Mouse (Mus musculus): ENCODE results near the gene Phf5a. TPM values are rescaled to one million over a fixed set of nuclear protein-coding genes. Genes with fewer than 3 reads are reported as not detected.
A peak's percentile ranks its signal among the peaks of the same experiment; 100 is the strongest.

Phf5a gene
- polyA plus RNA-seq, 1 experiment from 2014 or later = 111 TPM

DNA sequence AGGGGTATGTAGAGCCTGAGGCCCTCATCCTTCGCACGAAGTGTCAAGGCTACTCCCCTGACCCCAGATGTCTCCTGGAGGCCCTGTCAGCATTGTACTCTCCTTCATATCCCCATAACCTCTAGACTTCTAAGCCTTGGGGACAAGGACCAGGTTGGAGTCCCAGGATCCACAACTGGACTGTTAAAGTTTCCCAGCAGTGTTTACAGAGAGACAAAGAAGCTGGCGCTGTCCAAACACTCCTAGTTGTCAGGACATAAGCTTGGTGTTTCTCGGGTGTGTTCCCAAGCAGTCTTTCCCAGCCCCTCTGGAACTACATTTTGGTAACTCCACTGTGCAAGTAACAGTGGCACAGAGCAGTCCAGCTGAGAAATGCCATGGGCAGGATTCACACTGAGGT lies 38.2 kb downstream of the Phf5a start:
- no peaks in the 10 kb centered on the region for H3K9me3 ChIP-seq (replicated peaks)
- H3K4me3 ChIP-seq (replicated peaks) = no peak overlapping the region
- no peak overlapping the region for H3K27ac ChIP-seq (replicated peaks)
- H3K9ac ChIP-seq (replicated peaks) = no peak overlapping the region
- WGBS = 75% methylated on average over 4 of the region's 4 CpGs
- peaks cover 14% of the 10 kb centered on the region for H3K4me1 ChIP-seq
- H3K36me3 ChIP-seq = 0 out of 2 replicates have a peak, but pooled peaks cover 2% of the 10 kb centered on the region
- no peak overlapping the region for H3K4me2 ChIP-seq
- H3K27me3 ChIP-seq (replicated peaks) = peaks cover 17% of the 10 kb centered on the region
- no peak for ATAC-seq (ENCODE audit: low FRiP score)

DNA sequence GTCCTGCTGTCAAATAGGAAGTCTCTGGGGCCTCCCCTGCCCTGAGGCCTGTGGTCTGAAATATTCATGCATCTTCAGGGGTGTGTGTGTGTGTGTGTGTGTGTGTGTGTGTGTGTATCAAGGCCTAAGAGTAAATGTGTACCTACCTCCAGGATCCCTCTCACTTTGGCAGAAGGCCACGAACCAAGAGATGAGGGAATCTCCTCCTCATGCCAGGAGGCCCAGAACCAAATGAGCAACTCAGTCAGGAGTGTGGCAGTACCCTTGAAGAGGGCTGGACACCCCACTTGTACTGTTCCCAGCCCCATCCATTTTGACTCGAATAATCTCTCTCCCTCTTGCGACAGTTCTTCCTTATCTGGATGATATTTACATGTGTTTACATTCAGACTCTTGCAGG lies 39.5 kb downstream of the Phf5a start:
- H3K27me3 ChIP-seq (replicated peaks) = peaks cover 17% of the 10 kb centered on the region
- no peak overlapping the region for H3K4me3 ChIP-seq (replicated peaks)
- no peaks in the 10 kb centered on the region for H3K9me3 ChIP-seq (replicated peaks)
- peaks cover 14% of the 10 kb centered on the region for H3K4me1 ChIP-seq
- H3K27ac ChIP-seq (replicated peaks) = no peak overlapping the region
- ATAC-seq (ENCODE audit: low FRiP score) = no peak
- WGBS = 83% methylated on average over 3 of the region's 3 CpGs
- no peak overlapping the region for H3K4me2 ChIP-seq
- no peak overlapping the region for H3K9ac ChIP-seq (replicated peaks)
- peaks cover 9% of the 10 kb centered on the region for H3K36me3 ChIP-seq

DNA sequence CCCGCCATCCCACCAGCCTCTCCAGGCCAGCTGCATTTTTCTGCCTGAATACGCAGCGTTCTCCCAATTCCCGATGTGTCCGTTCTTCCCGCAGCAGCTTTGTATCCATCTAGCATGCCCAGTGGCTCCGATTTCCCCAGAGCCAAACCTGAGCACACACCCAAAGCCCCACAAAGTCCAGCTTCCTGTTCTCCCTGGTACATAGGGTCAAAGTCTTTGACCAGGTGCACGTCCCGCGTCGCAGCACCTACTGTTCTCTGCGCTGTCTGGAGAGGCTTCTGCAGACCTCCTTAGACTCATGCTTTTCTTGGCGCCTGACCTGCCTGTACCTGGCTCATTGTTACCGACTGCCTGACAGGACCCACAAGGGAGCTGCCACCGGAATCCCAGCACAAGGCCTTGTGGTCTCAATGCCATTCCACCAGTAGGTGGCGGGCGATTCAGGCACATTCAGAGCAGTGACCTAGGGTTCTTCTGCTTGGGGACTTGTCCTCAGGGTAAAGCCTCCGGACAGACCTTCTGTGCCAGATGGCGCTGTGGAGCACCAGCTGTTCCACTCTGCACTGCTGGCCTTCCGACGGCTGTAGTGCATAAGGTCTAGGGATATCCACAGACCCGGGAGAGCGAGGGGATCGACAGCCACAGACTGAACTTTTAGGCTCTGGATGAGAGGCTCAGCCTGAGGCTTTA lies 40.4 kb downstream of the Phf5a start:
- WGBS = 16% methylated on average over 24 of the region's 24 CpGs
- peak overlapping the region; percentile 20 for H3K4me2 ChIP-seq
- H3K9me3 ChIP-seq (replicated peaks) = no peaks in the 10 kb centered on the region
- no peak overlapping the region for H3K9ac ChIP-seq (replicated peaks)
- no peak overlapping the region for H3K4me3 ChIP-seq (replicated peaks)
- H3K27me3 ChIP-seq (replicated peaks) = peaks cover 11% of the 10 kb centered on the region
- peak; percentile 79 for ATAC-seq (ENCODE audit: low FRiP score)
- H3K27ac ChIP-seq (replicated peaks) = no peak overlapping the region
- peaks cover 17% of the 10 kb centered on the region for H3K36me3 ChIP-seq
- peaks cover 10% of the 10 kb centered on the region for H3K4me1 ChIP-seq

DNA sequence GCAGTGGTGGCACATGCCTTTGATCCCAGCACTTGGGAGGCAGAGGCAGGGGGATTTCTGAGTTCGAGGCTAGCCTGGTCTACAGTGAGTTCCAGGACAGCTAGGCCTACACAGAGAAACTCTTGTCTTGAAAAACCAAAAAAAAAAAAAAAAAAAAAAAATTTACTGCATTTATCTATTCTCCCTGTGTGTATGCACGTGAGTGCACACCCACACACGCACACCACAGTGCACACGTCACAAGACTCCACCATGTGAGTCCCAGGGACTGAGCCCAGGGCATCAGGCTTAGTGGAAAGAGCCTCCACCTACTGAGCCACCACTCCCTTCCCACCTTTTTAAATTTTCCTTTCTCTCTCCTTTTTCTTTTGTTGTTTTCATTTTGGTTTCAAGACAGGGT lies 41.2 kb downstream of the Phf5a start:
- Histone ChIP-seq H3K9ac (replicated peaks) (no peak overlapping the region), H3K4me2 (no peak overlapping the region), H3K27me3 (replicated peaks) (peaks cover 7% of the 10 kb centered on the region), H3K9me3 (replicated peaks) (no peaks in the 10 kb centered on the region), H3K36me3 (peaks cover 24% of the 10 kb centered on the region), H3K4me3 (replicated peaks) (no peak overlapping the region), H3K27ac (replicated peaks) (no peak overlapping the region), H3K4me1 (0 out of 2 replicates have a peak, but pooled peaks cover 3% of the 10 kb centered on the region)
- no peak for ATAC-seq (ENCODE audit: low FRiP score)
- 93% methylated on average over 4 of the region's 4 CpGs for WGBS

DNA sequence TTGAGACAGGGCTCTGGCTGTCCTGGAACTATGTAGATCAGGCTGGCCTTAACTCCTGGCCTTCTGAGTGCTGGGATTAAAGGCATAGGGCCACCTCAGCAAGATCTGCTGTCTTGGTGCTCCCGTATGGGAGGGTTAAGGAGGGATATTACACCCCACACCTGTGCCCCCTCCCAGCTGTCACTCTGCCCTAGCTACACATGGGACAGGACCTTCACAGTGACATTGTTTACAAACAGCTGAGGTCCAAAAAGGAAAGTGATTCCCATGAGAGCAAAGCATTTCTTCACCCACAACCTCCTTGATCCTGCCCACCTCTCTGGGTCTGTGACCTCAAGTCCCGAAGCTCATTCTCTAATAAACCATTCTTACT lies 42.5 kb downstream of the Phf5a start:
- no peak overlapping the region for H3K9ac ChIP-seq (replicated peaks)
- H3K4me3 ChIP-seq (replicated peaks) = no peak overlapping the region
- 0 out of 2 replicates have a peak, but pooled peaks cover 3% of the 10 kb centered on the region for H3K4me1 ChIP-seq
- peaks cover 37% of the 10 kb centered on the region for H3K36me3 ChIP-seq
- H3K4me2 ChIP-seq = no peak overlapping the region
- no peak overlapping the region for H3K27ac ChIP-seq (replicated peaks)
- 75% methylated on average over 2 of the region's 2 CpGs for WGBS
- H3K27me3 ChIP-seq (replicated peaks) = no peaks in the 10 kb centered on the region
- ATAC-seq (ENCODE audit: low FRiP score) = no peak
- no peaks in the 10 kb centered on the region for H3K9me3 ChIP-seq (replicated peaks)

DNA sequence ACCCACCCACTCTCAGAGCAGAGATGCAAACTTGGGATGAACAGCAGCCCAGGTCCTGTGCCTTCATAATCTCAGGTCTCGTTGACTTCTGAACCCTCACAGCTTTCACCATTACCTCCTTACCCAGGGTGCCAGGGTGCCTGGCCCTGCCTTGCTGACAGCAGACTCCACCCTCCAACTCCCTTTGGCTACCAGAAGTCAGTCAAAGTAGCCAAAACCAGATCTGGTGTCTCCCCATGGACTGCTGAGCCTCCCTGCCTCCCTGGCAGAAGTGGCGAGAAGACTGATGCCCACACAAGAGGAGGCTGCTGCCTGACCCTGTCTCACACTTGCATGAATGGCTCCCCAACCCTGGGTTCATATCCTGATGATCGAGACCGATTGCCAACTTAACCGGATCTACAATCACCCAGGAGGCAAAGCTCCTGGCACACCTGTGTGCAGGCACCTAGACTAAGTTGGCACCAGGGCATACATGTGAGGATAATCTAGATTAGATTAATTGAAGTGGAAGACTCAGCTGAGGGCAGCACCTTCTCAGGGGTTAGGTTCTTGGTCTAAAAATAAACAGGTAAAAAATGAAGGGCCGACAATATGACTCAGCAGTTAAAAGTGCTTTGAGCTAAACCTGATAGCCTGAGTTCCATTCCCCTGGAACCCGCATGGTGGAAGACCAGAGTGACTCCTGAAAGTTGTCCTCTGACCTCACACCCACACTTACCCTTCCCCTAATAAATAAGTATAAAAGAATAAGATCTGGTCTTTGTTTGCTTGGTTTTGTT lies 43.1 kb downstream of the Phf5a start:
- H3K4me1 ChIP-seq = 0 out of 2 replicates have a peak, but pooled peaks cover 3% of the 10 kb centered on the region
- no peak overlapping the region for H3K9ac ChIP-seq (replicated peaks)
- ATAC-seq (ENCODE audit: low FRiP score) = no peak
- no peak overlapping the region for H3K4me2 ChIP-seq
- H3K36me3 ChIP-seq = peaks cover 42% of the 10 kb centered on the region
- WGBS = 92% methylated on average over 7 of the region's 7 CpGs
- H3K4me3 ChIP-seq (replicated peaks) = no peak overlapping the region
- H3K27me3 ChIP-seq (replicated peaks) = no peaks in the 10 kb centered on the region
- no peak overlapping the region for H3K27ac ChIP-seq (replicated peaks)
- H3K9me3 ChIP-seq (replicated peaks) = no peaks in the 10 kb centered on the region

DNA sequence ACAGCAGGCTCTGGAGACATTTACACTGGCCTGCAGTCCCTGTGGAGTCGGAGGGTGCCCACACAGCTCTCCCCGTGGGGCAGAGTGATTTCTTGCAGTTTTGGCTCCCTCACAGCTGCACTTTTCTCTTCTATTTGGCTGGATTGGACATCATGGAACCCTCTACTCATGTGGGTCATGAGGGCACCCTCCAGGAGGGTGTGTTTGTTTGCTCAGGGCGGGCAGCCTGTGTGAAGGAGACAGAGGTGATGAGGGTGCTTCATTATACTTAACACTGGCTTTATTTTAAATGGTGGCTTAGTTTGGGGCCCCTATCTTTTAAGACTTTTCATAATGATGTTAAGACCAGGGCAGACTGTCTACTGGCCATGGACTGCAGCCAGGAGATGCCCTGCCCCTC lies 46.9 kb downstream of the Phf5a start:
- H3K9me3 ChIP-seq (replicated peaks) = no peaks in the 10 kb centered on the region
- H3K9ac ChIP-seq (replicated peaks) = no peak overlapping the region
- no peak overlapping the region for H3K27ac ChIP-seq (replicated peaks)
- H3K4me1 ChIP-seq = no peaks in the 10 kb centered on the region
- no peak for ATAC-seq (ENCODE audit: low FRiP score)
- peaks cover 76% of the 10 kb centered on the region for H3K36me3 ChIP-seq
- H3K4me3 ChIP-seq (replicated peaks) = no peak overlapping the region
- 89% methylated on average over 3 of the region's 3 CpGs for WGBS
- no peak overlapping the region for H3K4me2 ChIP-seq
- no peaks in the 10 kb centered on the region for H3K27me3 ChIP-seq (replicated peaks)

DNA sequence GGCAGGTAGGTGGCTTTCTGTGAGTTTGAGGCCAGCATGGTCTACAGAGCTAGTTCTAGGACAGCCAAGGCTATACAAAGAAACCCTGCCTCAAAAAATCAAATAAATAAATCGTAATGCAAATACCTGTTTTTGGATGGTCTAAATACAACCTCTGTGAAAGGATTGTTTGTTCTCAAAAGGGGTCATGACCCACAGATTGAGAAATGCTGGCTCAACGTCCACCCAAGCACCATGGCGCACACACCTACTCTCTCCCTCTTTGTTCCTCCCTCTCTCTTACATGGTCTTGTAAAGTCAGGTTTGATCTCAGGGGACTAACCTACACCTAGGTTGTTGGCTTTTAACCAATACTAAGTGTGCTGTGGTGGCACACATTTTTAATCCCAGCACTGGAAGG lies 49.1 kb downstream of the Phf5a start:
- WGBS = 90% methylated on average over 3 of the region's 3 CpGs
- no peak for ATAC-seq (ENCODE audit: low FRiP score)
- peaks cover 90% of the 10 kb centered on the region for H3K36me3 ChIP-seq

DNA sequence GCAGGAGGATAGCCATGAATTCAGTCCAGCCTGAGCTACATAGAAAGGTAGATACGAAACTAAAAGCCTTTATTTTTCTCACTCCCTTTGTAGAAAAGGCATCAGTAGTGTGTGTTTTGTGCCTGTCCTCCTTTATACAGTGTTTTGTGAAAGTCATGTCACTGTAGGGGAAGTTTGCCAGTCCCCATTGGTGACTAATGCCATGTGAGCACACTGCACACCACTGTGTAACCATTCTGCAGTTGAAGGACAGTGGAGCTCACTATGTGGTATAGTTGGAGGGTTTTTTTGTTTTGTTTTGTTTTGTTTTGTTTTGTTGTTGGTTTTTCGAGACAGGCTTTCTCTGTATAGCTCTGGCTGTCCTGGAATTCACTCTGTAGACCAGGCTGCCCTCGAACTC lies 53.3 kb downstream of the Phf5a start:
- peaks cover 79% of the 10 kb centered on the region for H3K36me3 ChIP-seq
- no peak overlapping the region for H3K9ac ChIP-seq (replicated peaks)
- H3K9me3 ChIP-seq (replicated peaks) = no peaks in the 10 kb centered on the region
- H3K27ac ChIP-seq (replicated peaks) = no peak overlapping the region
- peaks cover 7% of the 10 kb centered on the region for H3K4me1 ChIP-seq
- H3K4me2 ChIP-seq = no peak overlapping the region
- 94% methylated on average over 3 of the region's 3 CpGs for WGBS
- no peak overlapping the region for H3K4me3 ChIP-seq (replicated peaks)
- no peaks in the 10 kb centered on the region for H3K27me3 ChIP-seq (replicated peaks)
- no peak for ATAC-seq (ENCODE audit: low FRiP score)

More for the DNA sequence above, 49.1 kb downstream of the Phf5a start:
- H3K9me3 ChIP-seq (replicated peaks) = no peaks in the 10 kb centered on the region
- H3K4me1 ChIP-seq = no peaks in the 10 kb centered on the region
- no peak overlapping the region for H3K9ac ChIP-seq (replicated peaks)
- no peaks in the 10 kb centered on the region for H3K27me3 ChIP-seq (replicated peaks)
- H3K27ac ChIP-seq (replicated peaks) = no peak overlapping the region
- H3K4me3 ChIP-seq (replicated peaks) = no peak overlapping the region
- no peak overlapping the region for H3K4me2 ChIP-seq

DNA sequence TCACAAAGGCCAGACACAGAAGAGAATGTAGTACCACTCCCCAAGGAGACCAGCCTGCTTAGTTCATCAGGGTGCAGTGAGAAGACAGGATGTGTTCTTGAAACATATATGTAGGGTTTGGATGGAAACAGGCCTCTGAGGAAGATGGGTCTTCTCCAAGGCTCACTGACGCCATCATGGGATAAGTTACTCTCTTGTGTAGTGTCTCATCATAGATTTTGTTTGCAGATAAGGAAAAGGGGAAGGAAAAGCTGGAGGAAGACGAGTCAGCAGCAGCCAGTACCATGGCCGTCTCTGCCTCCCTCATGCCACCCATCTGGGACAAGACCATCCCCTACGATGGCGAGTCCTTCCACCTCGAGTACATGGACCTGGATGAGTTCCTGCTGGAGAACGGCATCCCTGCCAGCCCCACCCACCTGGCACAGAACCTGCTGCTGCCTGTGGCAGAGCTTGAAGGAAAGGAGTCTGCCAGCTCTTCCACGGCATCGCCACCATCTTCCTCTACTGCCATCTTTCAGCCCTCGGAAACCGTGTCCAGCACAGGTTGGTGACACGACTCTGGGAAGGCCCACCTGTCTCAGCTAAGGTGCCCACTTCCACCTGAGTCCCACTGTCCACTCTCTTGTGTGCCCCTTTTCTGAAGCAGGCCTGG lies 56.9 kb downstream of the Phf5a start:
- no peak overlapping the region for H3K27ac ChIP-seq (replicated peaks)
- 91% methylated on average over 12 of the region's 12 CpGs for WGBS
- peaks cover 34% of the 10 kb centered on the region for H3K4me1 ChIP-seq
- H3K4me3 ChIP-seq (replicated peaks) = no peak overlapping the region
- no peaks in the 10 kb centered on the region for H3K27me3 ChIP-seq (replicated peaks)
- H3K9me3 ChIP-seq (replicated peaks) = no peaks in the 10 kb centered on the region
- ATAC-seq (ENCODE audit: low FRiP score) = no peak
- no peak overlapping the region for H3K9ac ChIP-seq (replicated peaks)
- H3K4me2 ChIP-seq = no peak overlapping the region
- H3K36me3 ChIP-seq = peaks cover 47% of the 10 kb centered on the region
